Mouse (Mus musculus) midbrain, postnatal 0 days (tissue): ENCODE data around the gene Zc3h7b. TPM values are rescaled to one million over a fixed set of nuclear protein-coding genes. Genes with fewer than 3 reads are reported as not detected.
"Not testable (repeated sequence)": the region's sequence is repeated elsewhere in the genome, so short reads cannot be mapped to it uniquely, and the experiment has no call there.

Experiments
- ATAC-seq: fragments of 200-750 bp; cut with Nextera tagmentation; 2 replicates; pipeline ENCODE4 v1.8.0; 2017; ENCODE audit warnings: moderate number of reproducible peaks, mild to moderate bottlenecking, moderate TSS enrichment, moderate library complexity; ENCODE audit not compliant: low FRiP score
- DNase-seq: peaks from one replicate; pipeline ENCODE4 v3.0.0-alpha.2; 2015; ENCODE audit warnings: low spot score
- H3K27ac ChIP-seq: fragments of 300-500 bp; sonication (generic); 2 replicates; pipeline ENCODE4 v1.5.1; 2014; ENCODE audit warnings: low read depth, mild to moderate bottlenecking, low read length, mixed read lengths
- H3K27me3 ChIP-seq: fragments of 300-500 bp; sonication (generic); 2 replicates; pipeline ENCODE4 v1.6.1; 2014; ENCODE audit warnings: low read length, control low read depth, mixed read lengths; ENCODE audit not compliant: insufficient read depth
- H3K36me3 ChIP-seq: fragments of 300-500 bp; sonication (generic); 2 replicates; pipeline ENCODE4 v1.6.1; 2014; ENCODE audit warnings: low read length, control low read depth, mixed read lengths; ENCODE audit not compliant: insufficient read depth
- H3K4me1 ChIP-seq: fragments of 300-500 bp; sonication (generic); 2 replicates; pipeline ENCODE4 v1.6.1; 2014; ENCODE audit warnings: mild to moderate bottlenecking, control low read depth, antibody characterized with exemption, low read length, mixed read lengths; ENCODE audit not compliant: insufficient read depth
- H3K4me2 ChIP-seq: fragments of 300-500 bp; sonication (generic); 2 replicates; pipeline ENCODE4 v1.6.1; 2014; ENCODE audit warnings: low read depth, mild to moderate bottlenecking, low read length, mixed read lengths; ENCODE audit not compliant: poor library complexity, severe bottlenecking
- H3K4me3 ChIP-seq: fragments of 300-500 bp; sonication (generic); 2 replicates; pipeline ENCODE4 v1.5.1; 2014; ENCODE audit warnings: low read depth, mild to moderate bottlenecking, low read length, moderate library complexity
- H3K9ac ChIP-seq: fragments of 300-500 bp; sonication (generic); replicated peaks from 2 replicates; pipeline ENCODE4 v1.6.1; 2014; ENCODE audit warnings: mild to moderate bottlenecking, low read length, moderate library complexity, mixed read lengths; ENCODE audit not compliant: poor library complexity, severe bottlenecking
- H3K9me3 ChIP-seq: fragments of 300-500 bp; sonication (generic); 2 replicates; pipeline ENCODE4 v1.6.1; 2016; ENCODE audit warnings: low read length, control low read depth
- CTCF ChIP-seq: IDR thresholded peaks from 2 replicates; pipeline ENCODE4 v1.5.1; 2016; ENCODE audit warnings: antibody characterized with exemption, mild to moderate bottlenecking
- WGBS: fragments of 180-500 bp; shearing (Covaris S2); extraction: QIAGEN DNeasy Blood & Tissue Kit; methylation state at CpG from one replicate; pipeline ENCODE4 v1.1.7; 2014; 5-methylcytosine and 5-hydroxymethylcytosine counted together
- polyA plus RNA-seq: library from polyadenylated mRNA; unstranded; fragments of >200 nt; fragmentation: Nextera tagmentation; extraction: Ambion mirVana; gene quantifications from 2 replicates; pipeline ENCODE4 v1.2.1, GENCODE M21; 2015
- total RNA-seq: library from RNA; depleted of rRNA; stranded (reverse); fragments of >200 nt; gene quantifications from 2 replicates; pipeline ENCODE4 v1.2.3, GENCODE M21; 2014

Gene Zc3h7b
- total and polyA plus RNA-seq, 2 experiments from 2014 or later, result 43.9 to 154 TPM

- not testable (repeated sequence) for H3K9me3 ChIP-seq, H3K4me1 ChIP-seq, H3K27me3 ChIP-seq, ATAC-seq, H3K4me2 ChIP-seq, H3K27ac ChIP-seq, H3K4me3 ChIP-seq, DNase-seq, H3K9ac ChIP-seq
- TF ChIP-seq CTCF, result peak; percentile 48
- 78% methylated on average over 4 of the region's 4 CpGs for WGBS
- peaks cover 28% of the 10 kb centered on the region for H3K36me3 ChIP-seq
These were observed 43.5 kb upstream of the Zc3h7b start for GRCm38 (mm10) chr15:81701350-81701749.

- ATAC-seq (no peak), DNase-seq (no peak)
- H3K27me3 ChIP-seq, result no peaks in the 10 kb centered on the region
- H3K9ac ChIP-seq, result no peak overlapping the region
- H3K9me3 ChIP-seq, result no peaks in the 10 kb centered on the region
- WGBS, result 84% methylated on average over 13 of the region's 13 CpGs
- H3K4me2 ChIP-seq, result no peak overlapping the region
- no peak overlapping the region for H3K4me3 ChIP-seq
- no peak overlapping the region for H3K27ac ChIP-seq
- H3K36me3 ChIP-seq, result peaks cover 29% of the 10 kb centered on the region
- no peak for TF ChIP-seq CTCF
- no peaks in the 10 kb centered on the region for H3K4me1 ChIP-seq
These were observed 42.4 kb upstream of the Zc3h7b start for GRCm38 (mm10) chr15:81702306-81703093.

- ATAC-seq, result no peak
- Histone ChIP-seq H3K9me3 (no peaks in the 10 kb centered on the region), H3K4me2 (no peak overlapping the region), H3K4me1 (no peaks in the 10 kb centered on the region), H3K27ac (no peak overlapping the region), H3K27me3 (no peaks in the 10 kb centered on the region), H3K9ac (no peak overlapping the region), H3K4me3 (no peak overlapping the region), H3K36me3 (peaks cover 31% of the 10 kb centered on the region)
- no peak for DNase-seq
- WGBS, result 80% methylated on average over 3 of the region's 3 CpGs
- no peak for TF ChIP-seq CTCF
These were observed 41.8 kb upstream of the Zc3h7b start for GRCm38 (mm10) chr15:81703094-81703489.

GRCm38 (mm10) chr15:81708991-81709390 lies 35.9 kb upstream of the Zc3h7b start:
- TF ChIP-seq CTCF, result no peak
- DNase-seq, result no peak
- Histone ChIP-seq H3K4me1 (no peaks in the 10 kb centered on the region), H3K9me3 (no peaks in the 10 kb centered on the region), H3K9ac (no peak overlapping the region), H3K4me2 (no peak overlapping the region), H3K27me3 (no peaks in the 10 kb centered on the region), H3K27ac (no peak overlapping the region), H3K36me3 (peaks cover 71% of the 10 kb centered on the region), H3K4me3 (no peak overlapping the region)
- ATAC-seq, result no peak
- WGBS, result 89% methylated on average over 11 of the region's 11 CpGs

- ATAC-seq (no peak), DNase-seq (no peak)
- peaks cover 64% of the 10 kb centered on the region for H3K36me3 ChIP-seq
- H3K9ac ChIP-seq, result no peak overlapping the region
- no peak overlapping the region for H3K4me2 ChIP-seq
- 100% methylated on average over 1 of the region's 1 CpGs for WGBS
- H3K4me1 ChIP-seq, result no peaks in the 10 kb centered on the region
- H3K27me3 ChIP-seq, result no peaks in the 10 kb centered on the region
- H3K9me3 ChIP-seq, result no peaks in the 10 kb centered on the region
- no peak overlapping the region for H3K4me3 ChIP-seq
- no peak overlapping the region for H3K27ac ChIP-seq
- no peak for TF ChIP-seq CTCF
These were observed 35.2 kb upstream of the Zc3h7b start for GRCm38 (mm10) chr15:81709686-81710085.

- no peak for TF ChIP-seq CTCF
- H3K9ac ChIP-seq, result no peak overlapping the region
- DNase-seq, result no peak
- peaks cover 61% of the 10 kb centered on the region for H3K36me3 ChIP-seq
- no peak overlapping the region for H3K27ac ChIP-seq
- H3K4me2 ChIP-seq, result no peak overlapping the region
- H3K4me1 ChIP-seq, result no peaks in the 10 kb centered on the region
- H3K9me3 ChIP-seq, result no peaks in the 10 kb centered on the region
- no peaks in the 10 kb centered on the region for H3K27me3 ChIP-seq
- no peak overlapping the region for H3K4me3 ChIP-seq
- no peak for ATAC-seq
- WGBS, result 66% methylated on average over 4 of the region's 4 CpGs
These were observed 34.1 kb upstream of the Zc3h7b start for GRCm38 (mm10) chr15:81710801-81711200.
